Mouse (Mus musculus) gastrocnemius, adult 2 months (tissue): ENCODE data around the gene Fes. TPM values are rescaled to one million over a fixed set of nuclear protein-coding genes. Genes with fewer than 3 reads are reported as not detected.

ENCODE experiments used
- DNase-seq: peaks from one replicate; pipeline ENCODE4 v3.0.0; 2022
- H3K27ac ChIP-seq: fragments of 200-600 bp; 2 replicates; pipeline ENCODE4 v1.8.1; 2022; ENCODE audit warnings: mild to moderate bottlenecking
- H3K4me3 ChIP-seq: fragments of 200-600 bp; 2 replicates; pipeline ENCODE4 v1.8.1; 2022; ENCODE audit warnings: mild to moderate bottlenecking, moderate library complexity
- CTCF ChIP-seq: fragments of 200-600 bp; IDR thresholded peaks from 2 replicates; pipeline ENCODE4 v1.8.1; 2022; ENCODE audit warnings: antibody characterized with exemption, mild to moderate bottlenecking, moderate library complexity
- intact Hi-C: fragments of 180-260 bp; cut with DNase I; formaldehyde crosslinking; loops from one replicate; pipeline ENCODE4 v1.15.1; 2025
- total RNA-seq, 2 experiments: library from RNA; stranded (reverse); gene quantifications; 2 replicates each; pipeline ENCODE4 v1.2.3; 2021

Gene Fes
- total RNA-seq, 2 experiments from 2014 or later, result 2.6 to 3.9 TPM

- no peak for TF ChIP-seq CTCF
- intact Hi-C loops, result no loop called here
- Histone ChIP-seq H3K4me3 (no peak overlapping the region), H3K27ac (no peak overlapping the region)
- DNase-seq, result no peak
These were observed 52.9 kb downstream of the Fes start for GRCm38 (mm10) chr7:80334848-80335247.

- no peak overlapping the region for H3K27ac ChIP-seq
- H3K4me3 ChIP-seq, result no peak overlapping the region
- intact Hi-C loops, result no loop called here
- TF ChIP-seq CTCF, result no peak
- DNase-seq, result no peak
These were observed 56.3 kb downstream of the Fes start for GRCm38 (mm10) chr7:80331433-80331832.

- Histone ChIP-seq H3K4me3 (no peak overlapping the region), H3K27ac (no peak overlapping the region)
- no peak for DNase-seq
- intact Hi-C loops, result no loop called here
- TF ChIP-seq CTCF, result no peak
These were observed 57.5 kb downstream of the Fes start for GRCm38 (mm10) chr7:80330278-80330677.

Other genes starting within 250 kb of the Fes start
- 1 to 10 TPM; 1.8 to 2.1 TPM for gene Sema4b, start 201.1 kb downstream of the Fes start, total RNA-seq
- 1 to 10 TPM; 5.6 to 9.0 TPM for gene Cib1, start 155.1 kb downstream of the Fes start, total RNA-seq
- under 1 TPM; 0.79 to 0.86 TPM for gene Gdpgp1, start 155.1 kb downstream of the Fes start, total RNA-seq
- under 1 TPM in 1 of 2 experiments, not detected in 1; 0.15 TPM for gene Ttll13, start 141.6 kb downstream of the Fes start, total RNA-seq
- gene Ngrn, start 126.7 kb downstream of the Fes start, total RNA-seq, result 10 to 100 TPM; 19.8 to 25.0 TPM
- gene Vps33b, start 118.3 kb downstream of the Fes start, total RNA-seq, result 1 to 10 TPM; 2.9 to 3.3 TPM
- under 1 TPM; 0.38 to 0.45 TPM for gene Prc1, start 93.5 kb downstream of the Fes start, total RNA-seq
- 1 to 10 TPM; 7.3 to 8.4 TPM for gene Rccd1, start 63.5 kb downstream of the Fes start, total RNA-seq
- 10 to 100 TPM; 12.3 to 12.7 TPM for gene Unc45a, start 46.9 kb downstream of the Fes start, total RNA-seq
- 10 to 100 TPM; 23.6 to 26.1 TPM for gene Hddc3, start 44.8 kb downstream of the Fes start, total RNA-seq
- gene Man2a2, start 16.6 kb downstream of the Fes start, total RNA-seq, result 100 to 1,000 TPM; 111 to 161 TPM
- gene Furin, start 17.5 kb upstream of the Fes start, total RNA-seq, result 10 to 100 TPM; 48.5 to 49.0 TPM
- gene Blm, start 147.2 kb upstream of the Fes start, total RNA-seq, result 1 to 10 TPM; 1.0 TPM